Mouse (Mus musculus) forebrain, embryonic 14.5 days (tissue): Measurements from ENCODE around the gene Tmem211. TPM values are rescaled to one million over a fixed set of nuclear protein-coding genes. Genes with fewer than 3 reads are reported as not detected.

Experiments
- ATAC-seq: fragments of 200-750 bp; cut with Nextera tagmentation; 2 replicates; pipeline ENCODE4 v1.8.0; 2017; ENCODE audit warnings: mild to moderate bottlenecking, moderate library complexity
- DNase-seq: peaks from one replicate; pipeline ENCODE4 v3.0.0-alpha.2; 2015; ENCODE audit warnings: low spot score
- H3K27ac ChIP-seq: fragments of 300-500 bp; sonication (generic); 2 replicates; pipeline ENCODE4 v1.5.1; 2014; ENCODE audit warnings: low read depth, mild to moderate bottlenecking, control low read depth, low read length, moderate library complexity
- H3K27me3 ChIP-seq: fragments of 300-500 bp; sonication (generic); replicated peaks from 2 replicates; pipeline ENCODE4 v1.6.1; 2014; ENCODE audit warnings: low read length, control low read depth, mixed read lengths; ENCODE audit not compliant: control insufficient read depth, insufficient read depth
- H3K36me3 ChIP-seq: fragments of 300-500 bp; sonication (generic); 2 replicates; pipeline ENCODE4 v1.6.1; 2014; ENCODE audit warnings: low read length, control low read depth; ENCODE audit not compliant: control insufficient read depth, insufficient read depth
- H3K4me1 ChIP-seq: fragments of 300-500 bp; sonication (generic); 2 replicates; pipeline ENCODE4 v1.6.1; 2014; ENCODE audit warnings: antibody characterized with exemption, low read length, control low read depth; ENCODE audit not compliant: control insufficient read depth, insufficient read depth
- H3K4me2 ChIP-seq: fragments of 300-500 bp; sonication (generic); 2 replicates; pipeline ENCODE4 v1.6.1; 2014; ENCODE audit warnings: mild to moderate bottlenecking, control low read depth, low read length
- H3K4me3 ChIP-seq: fragments of 300-500 bp; sonication (generic); 2 replicates; pipeline ENCODE4 v1.5.1; 2014; ENCODE audit warnings: low read depth, low read length, control low read depth
- H3K9ac ChIP-seq: fragments of 300-500 bp; sonication (generic); 2 replicates; pipeline ENCODE4 v1.6.1; 2014; ENCODE audit warnings: mild to moderate bottlenecking, low read length, control low read depth, moderate library complexity
- H3K9me3 ChIP-seq: fragments of 300-500 bp; sonication (generic); replicated peaks from 2 replicates; pipeline ENCODE4 v1.6.1; 2016; ENCODE audit warnings: low read length, control low read depth, mixed read lengths; ENCODE audit not compliant: control insufficient read depth
- WGBS: fragments of 180-500 bp; shearing (Covaris S2); extraction: QIAGEN DNeasy Blood & Tissue Kit; methylation state at CpG from one replicate; pipeline ENCODE4 v1.1.7; 2014; 5-methylcytosine and 5-hydroxymethylcytosine counted together
- polyA plus RNA-seq: library from polyadenylated mRNA; unstranded; fragments of >200 nt; fragmentation: Nextera tagmentation; extraction: Ambion mirVana; gene quantifications from 2 replicates; pipeline ENCODE4 v1.2.1, GENCODE M21; 2014

Gene Tmem211
- polyA plus RNA-seq, 1 experiment from 2014 or later, result not detected

DNA sequence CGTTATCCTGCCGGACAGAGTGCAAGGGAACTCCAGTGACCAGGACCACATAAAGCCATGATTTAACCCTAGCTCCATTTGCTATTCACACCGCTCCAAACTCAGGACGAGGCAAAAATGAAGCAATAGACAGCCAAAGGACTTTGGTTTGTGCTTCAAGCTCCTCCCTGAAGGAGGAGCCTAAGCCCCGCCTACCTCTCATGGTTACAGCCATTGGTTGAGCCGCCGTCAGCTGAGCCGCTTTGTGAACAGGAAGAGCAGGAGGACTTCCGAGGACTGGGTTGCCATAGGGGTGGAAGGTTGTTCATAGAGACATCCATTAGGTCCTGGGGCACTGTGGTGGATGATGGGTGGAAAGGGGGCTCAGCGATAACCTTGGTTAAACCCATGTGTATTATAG lies 49.1 kb downstream of the Tmem211 start:
- Histone ChIP-seq H3K9ac (no peak overlapping the region), H3K27ac (no peak overlapping the region), H3K4me1 (no peaks in the 10 kb centered on the region), H3K27me3 (no peaks in the 10 kb centered on the region), H3K9me3 (no peaks in the 10 kb centered on the region), H3K36me3 (peaks cover 44% of the 10 kb centered on the region), H3K4me2 (no peak overlapping the region), H3K4me3 (no peak overlapping the region)
- ATAC-seq (no peak), DNase-seq (no peak)
- 75% methylated on average over 10 of the region's 10 CpGs for WGBS

GRCm38 (mm10) chr5:113280138-113280856 lies 53.6 kb downstream of the Tmem211 start:
- 33% methylated on average over 15 of the region's 15 CpGs for WGBS
- DNase-seq, result peak; percentile 72
- peak overlapping the region; percentile 10; the same call in 1 of the 2 replicates for H3K9ac ChIP-seq

GRCm38 (mm10) chr5:113281557-113281956 lies 54.8 kb downstream of the Tmem211 start:
- H3K4me3 ChIP-seq, result no peak overlapping the region
- peaks cover 25% of the 10 kb centered on the region for H3K36me3 ChIP-seq
- H3K27ac ChIP-seq, result no peak overlapping the region
- no peak overlapping the region for H3K9ac ChIP-seq
- H3K27me3 ChIP-seq, result peaks cover under 1% of the 10 kb centered on the region; the same call in 1 of the 2 replicates
- no peak overlapping the region for H3K4me2 ChIP-seq
- WGBS, result 90% methylated on average over 7 of the region's 7 CpGs
- ATAC-seq (no peak), DNase-seq (no peak)
- no peaks in the 10 kb centered on the region for H3K4me1 ChIP-seq
- no peaks in the 10 kb centered on the region for H3K9me3 ChIP-seq

More at GRCm38 (mm10) chr5:113280138-113280856, 53.6 kb downstream of the Tmem211 start:
- Histone ChIP-seq H3K9me3 (no peaks in the 10 kb centered on the region), H3K27ac (no peak overlapping the region), H3K27me3 (no peaks in the 10 kb centered on the region), H3K36me3 (peaks cover 34% of the 10 kb centered on the region), H3K4me1 (no peaks in the 10 kb centered on the region), H3K4me3 (peak overlapping the region; percentile 13), H3K4me2 (peak overlapping the region; percentile 40)
- ATAC-seq, result peak; percentile 74

DNA sequence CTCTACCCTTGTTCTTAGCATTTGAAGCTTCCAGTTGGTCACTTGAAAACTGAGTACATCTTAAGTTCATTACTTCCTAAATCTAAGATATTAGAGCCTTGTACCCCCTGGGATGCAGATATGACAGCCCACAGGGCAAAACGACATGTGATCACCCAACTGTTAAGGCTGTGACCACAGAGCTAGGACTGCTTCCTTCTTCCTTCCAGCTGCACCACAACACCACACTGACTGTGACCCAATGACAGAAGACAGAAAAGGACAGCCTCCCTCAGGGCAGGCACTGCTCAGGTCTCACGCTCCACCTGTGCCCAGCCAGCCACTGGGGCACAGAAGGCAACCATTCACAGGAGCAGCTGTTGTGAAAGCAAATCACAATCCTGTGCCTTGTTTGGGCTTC lies 57.0 kb downstream of the Tmem211 start:
- 76% methylated on average over 2 of the region's 2 CpGs for WGBS
- Histone ChIP-seq H3K36me3 (peaks cover 7% of the 10 kb centered on the region), H3K9ac (no peak overlapping the region)

DNA sequence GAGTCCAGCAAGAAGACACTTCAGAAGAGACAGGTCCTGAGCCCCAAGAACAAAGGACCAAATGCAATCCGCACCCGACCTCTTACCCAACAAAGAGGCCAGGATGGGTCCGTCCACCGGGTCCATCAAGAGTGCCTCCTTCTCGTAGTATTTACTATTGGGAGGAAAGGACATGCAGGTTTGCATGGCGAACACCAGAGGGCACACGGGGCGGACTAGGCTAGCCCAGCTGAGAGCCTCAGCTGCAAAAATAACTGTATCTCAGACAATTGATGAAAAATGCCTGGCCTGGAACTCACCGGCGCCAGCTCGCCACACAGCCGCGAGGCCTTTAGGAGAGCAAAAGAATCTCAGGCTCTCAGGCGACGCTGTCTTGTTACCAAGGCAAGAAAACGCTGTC lies 58.8 kb downstream of the Tmem211 start:
- Histone ChIP-seq H3K36me3 (no peaks in the 10 kb centered on the region), H3K4me2 (no peak overlapping the region), H3K27me3 (peaks cover 32% of the 10 kb centered on the region), H3K4me1 (peaks cover 3% of the 10 kb centered on the region; the same call in 1 of the 2 replicates), H3K9me3 (no peaks in the 10 kb centered on the region), H3K4me3 (no peak overlapping the region), H3K27ac (no peak overlapping the region), H3K9ac (no peak overlapping the region)
- no peak for DNase-seq
- WGBS, result 53% methylated on average over 16 of the region's 16 CpGs
- ATAC-seq, result no peak

More for the DNA sequence above, 57.0 kb downstream of the Tmem211 start:
- no peak overlapping the region for H3K4me3 ChIP-seq
- no peak overlapping the region for H3K4me2 ChIP-seq
- no peaks in the 10 kb centered on the region for H3K9me3 ChIP-seq
- H3K4me1 ChIP-seq, result peaks cover 3% of the 10 kb centered on the region; the same call in 1 of the 2 replicates
- H3K27me3 ChIP-seq, result peaks cover 19% of the 10 kb centered on the region
- DNase-seq (no peak), ATAC-seq (no peak)
- H3K27ac ChIP-seq, result no peak overlapping the region

- Histone ChIP-seq H3K36me3 (no peaks in the 10 kb centered on the region), H3K9me3 (no peaks in the 10 kb centered on the region), H3K4me3 (no peak overlapping the region), H3K9ac (no peak overlapping the region), H3K27ac (no peak overlapping the region), H3K4me1 (peaks cover 3% of the 10 kb centered on the region; the same call in 1 of the 2 replicates), H3K4me2 (no peak overlapping the region), H3K27me3 (peaks cover 33% of the 10 kb centered on the region)
- DNase-seq (no peak), ATAC-seq (no peak)
- WGBS, result 68% methylated on average over 11 of the region's 11 CpGs
These were observed 59.3 kb downstream of the Tmem211 start for GRCm38 (mm10) chr5:113286048-113286447.

DNA sequence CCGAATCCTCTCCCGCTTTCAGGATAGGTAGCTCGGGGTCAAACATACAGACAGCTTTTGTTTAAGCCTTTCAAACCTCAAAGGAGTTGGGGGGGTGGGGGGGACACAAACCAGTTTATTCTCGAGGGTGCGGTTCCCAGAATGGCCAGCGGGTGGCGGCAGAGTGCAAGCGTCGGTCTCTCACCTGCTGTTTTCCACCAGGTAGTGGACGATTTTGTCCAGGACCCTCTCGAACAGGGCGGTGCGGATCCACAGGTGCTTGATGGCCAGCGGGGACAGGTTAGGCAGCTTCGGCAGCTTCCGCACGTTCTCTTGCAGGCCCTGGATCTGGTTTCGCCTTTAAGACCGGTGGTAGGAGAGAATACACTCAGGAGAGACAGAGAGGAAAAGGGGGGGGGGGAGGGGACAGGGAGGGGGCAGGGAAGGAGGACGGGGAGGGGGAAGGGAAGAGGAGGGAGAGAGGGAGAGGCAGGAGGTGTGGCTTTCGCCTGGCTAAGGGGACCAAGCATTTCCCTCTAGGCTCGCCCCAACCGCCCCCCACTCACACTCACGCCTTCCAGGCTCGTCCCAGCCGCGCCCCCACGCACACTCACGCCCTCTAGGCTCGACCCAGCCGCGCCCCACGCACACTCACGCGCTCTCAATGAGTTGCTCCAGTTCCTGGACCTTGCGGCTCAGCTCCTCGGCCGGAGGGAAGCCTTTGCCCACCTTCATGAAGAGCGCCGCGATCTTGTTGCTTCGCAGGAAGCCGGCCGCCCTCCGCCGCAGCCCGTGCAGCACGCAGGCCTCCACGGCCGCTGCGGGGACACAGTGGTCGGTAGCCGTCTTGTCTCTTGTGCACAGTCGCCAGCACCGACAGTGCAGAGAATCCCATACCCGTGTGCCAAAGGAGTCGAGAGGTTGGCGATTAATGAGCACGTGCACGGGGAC lies 60.1 kb downstream of the Tmem211 start:
- H3K9ac ChIP-seq, result peak overlapping the region; percentile 2; the same call in 1 of the 2 replicates
- peak overlapping the region; percentile 46 for H3K4me2 ChIP-seq
- ATAC-seq, result peak; percentile 37; the same call in 1 of the 2 replicates
- peaks cover 33% of the 10 kb centered on the region for H3K27me3 ChIP-seq
- 3% methylated on average over 53 of the region's 60 CpGs for WGBS
- DNase-seq, result peak; percentile 62
- H3K4me1 ChIP-seq, result peaks cover 3% of the 10 kb centered on the region; the same call in 1 of the 2 replicates
- H3K4me3 ChIP-seq, result peak overlapping the region; percentile 22
- H3K36me3 ChIP-seq, result no peaks in the 10 kb centered on the region
- H3K9me3 ChIP-seq, result no peaks in the 10 kb centered on the region
- no peak overlapping the region for H3K27ac ChIP-seq

DNA sequence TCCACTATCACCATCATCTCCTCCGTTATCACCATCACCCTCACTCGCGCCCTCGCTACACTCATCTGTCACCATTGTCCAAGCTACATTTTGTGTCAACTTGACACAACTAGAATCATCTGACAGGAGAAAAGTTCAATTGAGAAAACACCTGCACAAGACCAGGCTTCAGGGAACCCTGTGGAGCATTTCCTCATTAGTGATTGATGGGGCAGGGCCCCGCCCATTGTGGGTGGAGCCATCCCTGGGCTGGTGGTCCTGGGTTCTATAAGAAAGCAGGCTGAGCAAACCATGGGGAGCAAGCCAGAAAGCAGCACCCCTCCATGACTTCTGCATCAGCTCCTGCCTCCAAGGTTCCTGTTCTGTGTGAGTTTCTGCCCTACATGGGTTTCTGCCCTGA lies 61.1 kb downstream of the Tmem211 start:
- H3K9ac ChIP-seq, result no peak overlapping the region
- H3K4me1 ChIP-seq, result peaks cover 6% of the 10 kb centered on the region; the same call in 1 of the 2 replicates
- no peak overlapping the region for H3K4me2 ChIP-seq
- ATAC-seq, result no peak
- no peak overlapping the region for H3K4me3 ChIP-seq
- WGBS, result 55% methylated on average over 5 of the region's 5 CpGs
- no peak for DNase-seq
- H3K9me3 ChIP-seq, result no peaks in the 10 kb centered on the region
- H3K27ac ChIP-seq, result no peak overlapping the region
- H3K27me3 ChIP-seq, result peaks cover 33% of the 10 kb centered on the region
- no peaks in the 10 kb centered on the region for H3K36me3 ChIP-seq
